Mouse (Mus musculus): Measurements from ENCODE around the gene Zbtb7a.

- no peak for TF ChIP-seq TCF12 (IDR thresholded peaks at IDR 0.05; ENCODE audit: insufficient read depth, poor library complexity, severe bottlenecking)
- no peak for TF ChIP-seq POLR2A (IDR thresholded peaks at IDR 0.05; ENCODE audit: insufficient read length, low read depth)
- TF ChIP-seq MAX (IDR thresholded peaks at IDR 0.05; ENCODE audit: low read depth): no peak
Measured at GRCm38 (mm10) chr10:81200141-81200540, 65.1 kb downstream of the Zbtb7a start.

Data from myocyte (in vitro differentiated cells).